Mouse (Mus musculus) bone marrow macrophage, adult 2 months (primary cell): Measurements from ENCODE around the gene Spred3.

Source experiments
- CTCF ChIP-seq: IDR thresholded peaks from 2 replicates; pipeline ENCODE4 v1.5.1; 2012; ENCODE audit warnings: low read depth, mild to moderate bottlenecking, low read length, moderate library complexity
- POLR2A ChIP-seq: IDR thresholded peaks from 2 replicates; pipeline ENCODE4 v1.6.1; 2012; ENCODE audit warnings: mild to moderate bottlenecking, low read depth, low read length, borderline replicate concordance

- TF ChIP-seq CTCF, result no peak
- TF ChIP-seq POLR2A, result no peak
Measured at GRCm38 (mm10) chr7:29168791-29169230, 1.4 kb downstream of the Spred3 start.
